Mouse (Mus musculus) left cerebral cortex, postnatal 36 days (tissue): Measurements from ENCODE around the gene Aaas. TPM values are rescaled to one million over a fixed set of nuclear protein-coding genes. Genes with fewer than 3 reads are reported as not detected.

Source experiments
- DNase-seq, 2 experiments: peaks; one replicate each; pipeline ENCODE4 v3.0.0; 2021 to 2022; ENCODE audit warnings: low spot score in 2 of 2, mixed read lengths in 1 of 2
- intact Hi-C: fragments of 180-260 bp; cut with DNase I; formaldehyde crosslinking; loops from one replicate; pipeline ENCODE4 v1.15.1; 2025
- total RNA-seq, 2 experiments: library from RNA; stranded (reverse); gene quantifications; 2 replicates each; pipeline ENCODE4 v1.2.3; 2021

Gene Aaas
- total RNA-seq, 2 experiments from 2014 or later = 17.2 to 17.7 TPM

DNA sequence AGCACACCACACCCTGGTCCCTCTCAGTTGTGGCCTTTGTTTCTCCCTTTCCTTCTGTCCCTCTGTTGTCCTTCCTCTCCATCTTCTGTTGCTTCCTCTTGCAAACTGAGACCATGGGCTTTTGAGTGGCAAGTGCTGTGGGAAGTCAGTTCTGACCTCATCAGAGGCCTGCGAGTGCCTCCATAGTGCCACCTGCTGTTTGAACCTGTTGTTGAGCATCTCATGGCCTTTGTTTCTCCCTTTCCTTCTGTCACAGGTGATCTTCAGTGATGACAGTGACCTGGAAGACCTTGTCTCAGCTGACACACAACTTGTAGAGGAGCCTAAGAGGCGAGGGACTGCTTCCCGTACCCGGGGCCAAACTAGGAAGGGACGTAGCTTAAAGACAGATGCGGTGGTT is 34.3 kb downstream of the Aaas start:
- intact Hi-C loops = loop anchor here (5.0 kb wide), 2 partner anchors 34 to 79 kb away; no protein-coding TSS in a partner anchor
- DNase-seq = peak; percentile 32 to 57

GRCm38 (mm10) chr15:102315292-102315691 is 35.3 kb downstream of the Aaas start:
- intact Hi-C loops = loop anchor here (5.0 kb wide), 2 partner anchors 33 to 78 kb away; no protein-coding TSS in a partner anchor
- no peak for DNase-seq

DNA sequence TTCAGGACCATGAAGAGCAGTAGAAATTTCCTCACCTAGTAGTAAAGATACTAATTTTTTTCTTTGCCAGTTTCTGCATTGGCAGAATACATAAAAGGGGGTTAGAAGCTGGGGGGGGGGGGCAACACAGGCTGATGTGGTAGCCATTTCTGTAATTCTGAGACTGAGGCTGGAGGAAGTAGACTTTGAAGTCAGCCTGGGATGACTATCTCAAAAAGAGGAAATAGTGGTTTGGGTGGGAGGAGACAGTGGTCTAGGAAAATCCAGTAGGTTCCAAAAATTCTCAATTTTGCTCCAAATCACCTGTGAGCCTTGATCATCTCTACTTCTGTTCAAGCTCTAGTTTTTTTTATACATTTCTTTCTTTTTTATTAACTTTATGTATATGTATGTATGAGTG is 39.1 kb downstream of the Aaas start:
- intact Hi-C loops = no loop called here

DNA sequence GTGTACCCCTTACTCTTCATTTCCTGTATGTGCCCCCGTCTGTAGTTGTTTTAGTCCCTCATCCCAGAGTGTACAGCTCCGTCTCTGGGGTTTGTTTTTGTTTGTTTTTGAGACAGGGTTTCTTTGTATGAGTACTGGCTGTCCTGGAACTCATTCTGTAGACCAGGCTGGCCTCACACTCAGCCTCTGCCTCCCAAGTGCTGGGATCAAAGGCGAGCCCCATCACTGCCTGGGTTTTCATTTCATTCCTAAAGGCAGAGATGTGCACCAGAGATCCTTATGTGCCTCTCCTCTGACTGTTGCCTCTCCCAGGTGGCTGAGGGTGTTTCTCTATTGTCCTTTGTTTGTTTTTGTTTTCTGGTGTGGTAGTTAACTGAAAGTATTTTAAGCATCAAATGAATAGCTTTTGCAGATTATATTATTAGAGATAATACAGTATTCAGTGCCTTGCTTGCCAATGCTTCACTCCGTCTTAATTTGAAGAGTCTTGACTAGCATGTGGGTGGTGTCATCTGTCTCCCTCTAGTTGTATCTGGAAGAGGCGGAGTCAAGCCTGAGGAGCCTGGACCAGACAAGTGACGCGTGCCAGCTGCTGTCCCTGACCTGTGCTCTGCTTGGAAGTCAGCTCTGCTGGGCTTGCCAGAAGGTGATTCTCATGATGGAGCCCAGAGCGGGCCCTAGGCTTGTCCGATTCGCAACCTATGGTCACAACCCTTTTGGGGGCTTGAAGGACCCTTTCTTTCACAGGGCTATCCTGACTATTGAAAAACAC is 40.3 kb downstream of the Aaas start:
- no peak for DNase-seq
- intact Hi-C loops = no loop called here

More for the DNA sequence above, 39.1 kb downstream of the Aaas start:
- no peak for DNase-seq

- intact Hi-C loops = no loop called here
These were observed 41.9 kb downstream of the Aaas start for GRCm38 (mm10) chr15:102308717-102309116.

DNA sequence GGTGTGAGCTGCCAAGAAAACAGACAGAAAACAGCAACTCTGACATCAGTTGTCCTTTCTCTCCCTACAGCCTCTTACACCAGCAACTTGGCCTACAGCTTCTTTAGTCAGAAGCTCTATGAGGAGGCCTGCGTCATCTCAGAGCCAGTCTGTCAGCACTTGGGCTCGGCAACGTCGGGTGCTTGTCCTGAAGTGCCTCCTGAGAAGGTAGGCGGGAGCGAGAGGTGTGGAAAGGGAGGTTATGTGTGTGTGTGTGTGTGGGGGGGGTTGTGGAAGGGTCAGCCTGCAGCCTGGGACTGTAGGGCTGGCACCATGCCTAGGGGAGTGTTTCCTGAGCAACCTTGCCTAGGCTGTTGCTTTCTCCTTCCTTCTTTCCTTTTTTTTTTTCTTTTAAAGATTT is 48.0 kb downstream of the Aaas start:
- intact Hi-C loops = no loop called here
- DNase-seq = no peak

More at GRCm38 (mm10) chr15:102308717-102309116, 41.9 kb downstream of the Aaas start:
- no peak for DNase-seq

DNA sequence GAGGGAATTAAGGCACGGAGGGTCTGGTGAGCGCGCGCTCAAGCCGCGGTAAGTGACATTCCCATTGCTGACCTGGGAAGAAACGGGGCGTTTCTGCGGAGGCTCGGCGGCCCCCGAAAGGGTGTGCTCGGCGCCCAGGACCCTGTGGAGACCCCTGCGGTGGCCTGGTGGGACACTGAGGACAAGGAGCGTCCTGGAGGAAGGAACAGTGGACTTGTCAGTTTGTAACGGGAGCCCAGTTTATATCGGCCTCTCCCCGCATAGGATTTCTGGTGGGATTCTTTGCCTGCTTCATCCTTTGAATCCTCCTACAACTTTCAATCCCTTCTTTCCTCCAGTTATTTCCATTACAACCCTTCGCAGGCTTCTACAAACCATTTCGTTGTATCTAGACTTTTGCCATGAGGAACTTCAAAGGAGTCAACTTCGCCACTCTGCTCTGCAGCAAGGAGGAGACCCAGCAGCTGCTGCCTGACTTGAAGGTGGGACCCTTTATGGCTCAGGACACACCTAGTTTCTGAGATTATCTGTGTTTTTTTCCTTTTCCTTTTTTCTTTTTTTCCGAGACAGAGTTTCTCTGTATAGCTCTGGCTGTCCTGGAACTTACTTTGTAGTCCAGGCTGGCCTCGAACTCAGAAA is 54.1 kb downstream of the Aaas start:
- no peak for DNase-seq
- intact Hi-C loops = no loop called here

- intact Hi-C loops = no loop called here
- peak; percentile 87 to 90 for DNase-seq
These were observed 54.8 kb downstream of the Aaas start, which contains the start of gene Espl1 for GRCm38 (mm10) chr15:102295633-102296367. Gene Espl1 (plus strand): TSS chr15:102296266.

Other genes starting within 250 kb of the Aaas start
- 100 to 1,000 TPM; 140 to 160 TPM for gene Spryd3, start 214.5 kb downstream of the Aaas start, total RNA-seq
- 10 to 100 TPM; 39.5 to 57.1 TPM for gene Igfbp6, start 206.4 kb downstream of the Aaas start, total RNA-seq
- under 1 TPM in 1 of 2 experiments, not detected in 1; 0.23 TPM for gene Soat2, start 200.2 kb downstream of the Aaas start, total RNA-seq
- 10 to 100 TPM; 61.0 to 64.0 TPM for gene Zfp740, start 147.5 kb downstream of the Aaas start, total RNA-seq
- 10 to 100 TPM; 23.9 to 29.4 TPM for gene Csad, start 146.0 kb downstream of the Aaas start, total RNA-seq
- 1 to 10 TPM; 1.1 to 1.5 TPM for gene Itgb7, start 118.8 kb downstream of the Aaas start, total RNA-seq
- 10 to 100 TPM; 13.1 to 13.9 TPM for gene Rarg, start 93.3 kb downstream of the Aaas start, total RNA-seq
- gene Gm9918, start 80.2 kb downstream of the Aaas start, total RNA-seq = not detected
- 10 to 100 TPM; 40.9 to 43.9 TPM for gene Mfsd5, start 71.3 kb downstream of the Aaas start, total RNA-seq
- 1 to 10 TPM; 1.1 TPM for gene Espl1, start 54.5 kb downstream of the Aaas start, total RNA-seq
- gene Pfdn5, start 24.7 kb downstream of the Aaas start, total RNA-seq = 100 to 1,000 TPM; 374 to 425 TPM
- gene Myg1, start 19.1 kb downstream of the Aaas start, total RNA-seq = 10 to 100 TPM; 45.8 to 69.3 TPM
- under 1 TPM; 0.79 to 1.00 TPM for gene Sp7, start 16.4 kb upstream of the Aaas start, total RNA-seq
- gene Sp1, start 55.4 kb upstream of the Aaas start, total RNA-seq = 10 to 100 TPM; 22.0 to 30.3 TPM
- gene Amhr2, start 94.6 kb upstream of the Aaas start, total RNA-seq = 1 to 10 TPM in 1 of 2 experiments, under 1 TPM in 1; 0.99 to 2.3 TPM
- 10 to 100 TPM; 41.4 to 43.2 TPM for gene Prr13, start 108.3 kb upstream of the Aaas start, total RNA-seq
- gene Pcbp2, start 119.8 kb upstream of the Aaas start, total RNA-seq = 100 to 1,000 TPM; 467 to 505 TPM
- not detected for gene Gm10337, start 153.0 kb upstream of the Aaas start, total RNA-seq
- 10 to 100 TPM; 96.4 to 98.8 TPM for gene Map3k12, start 166.3 kb upstream of the Aaas start, total RNA-seq
- 10 to 100 TPM; 30.7 to 36.3 TPM for gene Tarbp2, start 167.4 kb upstream of the Aaas start, total RNA-seq
- gene Npff, start 174.2 kb upstream of the Aaas start, total RNA-seq = 1 to 10 TPM; 1.8 to 5.1 TPM